Mouse (Mus musculus) embryo, embryonic 10 days (tissue): ENCODE data around the gene Map1b.

ENCODE experiments used
- DNase-seq: peaks from one replicate; pipeline ENCODE4 v3.0.0-alpha.2; 2015; ENCODE audit warnings: low spot score

Gene Map1b

DNA sequence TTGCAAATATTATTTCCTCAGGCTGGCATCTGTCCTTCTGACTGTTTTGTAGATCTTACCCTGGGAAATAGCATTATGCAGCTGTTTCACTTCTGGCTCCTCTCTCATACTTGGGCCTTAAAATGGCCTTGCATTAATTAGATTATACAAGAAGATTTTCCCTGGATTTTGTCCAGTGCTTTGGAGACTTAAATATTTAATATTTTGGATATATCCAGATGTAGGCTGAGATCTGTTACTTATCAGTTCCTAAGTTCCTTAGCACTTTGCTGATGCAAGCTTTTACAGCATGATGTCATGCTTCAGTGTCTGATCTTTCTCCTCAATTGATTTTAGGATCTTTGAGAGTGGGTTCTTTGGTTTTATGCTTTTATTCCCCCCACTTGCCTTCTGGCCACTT, 11.6 kb upstream of the Map1b start:
- DNase-seq = no peak

GRCm38 (mm10) chr13:99525491-99525890, 9.2 kb upstream of the Map1b start:
- no peak for DNase-seq

DNA sequence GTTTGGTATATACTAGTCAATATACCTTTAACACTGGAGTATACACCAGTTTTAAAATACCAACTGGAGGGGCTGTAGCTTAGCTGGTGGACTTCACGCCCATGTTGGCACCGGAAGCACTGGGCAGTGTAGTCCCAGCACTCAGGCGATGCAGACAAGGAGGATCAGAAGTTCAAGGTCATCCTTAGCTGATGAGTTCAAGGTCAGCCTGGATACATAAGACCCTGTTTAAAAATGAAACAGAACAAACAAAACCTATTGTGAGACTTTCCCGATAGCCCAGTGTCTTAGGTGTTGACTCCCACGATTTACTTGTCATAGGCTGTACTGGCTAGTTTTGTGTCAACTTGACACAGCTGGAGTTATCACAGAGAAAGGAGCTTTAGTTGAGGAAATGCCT, 1.5 kb upstream of the Map1b start:
- DNase-seq = no peak

GRCm38 (mm10) chr13:99515736-99516447, 448 bp downstream of the Map1b start:
- DNase-seq = no peak

DNA sequence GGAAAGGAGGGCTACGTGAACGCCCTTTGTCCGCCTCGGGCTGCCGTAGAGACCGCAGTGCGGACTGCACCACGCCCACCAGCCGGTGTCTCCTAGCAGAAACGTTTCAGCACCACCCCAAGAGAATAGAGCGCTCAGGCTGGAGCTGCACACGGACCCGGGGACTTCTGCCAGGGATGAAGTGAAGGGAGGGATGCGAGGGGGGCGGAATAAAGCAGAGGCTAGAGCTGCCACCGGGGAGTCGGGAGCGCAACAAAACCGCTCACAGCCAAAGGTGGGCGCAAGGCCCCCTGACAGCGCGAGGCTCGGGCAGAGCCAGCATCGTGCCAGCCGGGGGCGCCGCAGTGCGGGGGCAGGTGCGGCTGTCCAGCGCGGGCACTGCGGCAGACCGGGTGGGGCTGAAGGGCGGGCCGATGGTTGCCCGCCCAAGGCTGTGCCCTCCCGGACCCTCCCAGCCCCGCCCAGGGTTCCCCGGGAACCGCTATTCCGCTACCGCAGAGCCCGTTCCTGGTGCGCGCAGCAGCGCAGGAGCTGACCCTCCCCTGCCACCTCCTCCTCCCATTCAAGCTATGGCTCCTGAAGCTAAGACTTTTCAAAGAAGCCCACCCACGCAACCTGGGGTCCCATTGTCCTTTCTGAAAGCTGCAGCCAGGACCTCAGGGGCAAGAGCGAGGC, 1.3 kb downstream of the Map1b start:
- DNase-seq = peak; percentile 95

DNA sequence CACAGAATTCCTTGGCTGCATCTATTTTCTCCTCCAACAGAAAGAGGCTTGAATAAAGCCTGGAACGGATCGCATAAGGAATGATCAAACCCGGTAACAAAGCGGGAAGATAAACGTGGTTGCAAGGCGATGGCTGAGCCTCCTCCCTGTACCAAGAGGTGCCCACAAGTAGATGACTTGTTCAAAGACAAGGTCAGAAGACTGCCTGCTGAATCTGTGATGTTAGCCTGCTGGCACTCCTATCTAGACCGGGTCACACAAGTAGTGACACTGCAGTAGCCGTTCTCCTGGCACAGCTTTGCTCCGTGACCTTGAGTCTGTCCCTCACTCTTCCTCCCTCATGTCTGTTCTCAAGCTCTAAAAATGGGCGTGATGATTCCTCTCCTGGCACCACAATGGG, 2.4 kb downstream of the Map1b start:
- peak; percentile 57 for DNase-seq

DNA sequence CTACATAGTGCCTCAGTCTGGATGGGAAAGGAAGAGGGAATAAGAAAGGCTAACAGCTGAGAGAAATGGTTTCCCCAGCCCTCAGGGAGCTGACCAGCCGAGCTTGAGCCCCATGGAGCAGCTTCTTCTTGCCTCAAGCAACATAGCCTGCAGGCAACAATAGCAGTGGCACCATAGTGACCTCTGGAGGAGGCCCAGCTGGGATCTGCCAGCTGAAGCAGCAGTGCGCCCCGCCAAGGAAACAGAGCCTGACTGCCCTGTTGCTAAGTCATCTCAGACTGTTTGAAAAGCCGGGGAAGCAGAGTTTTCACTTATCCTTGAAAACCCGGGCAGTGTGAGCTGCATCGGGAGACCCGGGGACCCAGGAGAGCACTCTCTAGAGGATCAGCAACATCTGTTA, 3.2 kb downstream of the Map1b start:
- peak; percentile 85 for DNase-seq

GRCm38 (mm10) chr13:99509896-99510295, 6.4 kb downstream of the Map1b start:
- peak; percentile 46 for DNase-seq

DNA sequence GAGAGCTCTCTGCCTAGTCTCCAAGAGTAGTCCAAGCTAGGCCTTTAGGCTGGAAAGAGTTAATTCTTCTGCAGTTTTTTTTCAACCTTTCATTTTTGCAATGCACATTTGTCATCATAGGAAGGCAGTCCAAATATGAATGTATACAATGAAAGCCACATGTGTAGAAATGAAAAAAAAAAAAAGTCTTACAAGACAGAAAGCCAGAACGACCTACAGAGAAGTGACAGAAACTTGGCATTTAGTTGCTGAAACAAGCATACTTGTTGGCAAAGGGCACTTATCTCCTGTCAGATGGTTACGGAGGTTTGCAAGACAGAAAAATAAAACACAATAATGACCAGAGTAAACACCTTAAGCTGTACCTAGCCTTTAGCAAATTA, 9.8 kb downstream of the Map1b start:
- no peak for DNase-seq

DNA sequence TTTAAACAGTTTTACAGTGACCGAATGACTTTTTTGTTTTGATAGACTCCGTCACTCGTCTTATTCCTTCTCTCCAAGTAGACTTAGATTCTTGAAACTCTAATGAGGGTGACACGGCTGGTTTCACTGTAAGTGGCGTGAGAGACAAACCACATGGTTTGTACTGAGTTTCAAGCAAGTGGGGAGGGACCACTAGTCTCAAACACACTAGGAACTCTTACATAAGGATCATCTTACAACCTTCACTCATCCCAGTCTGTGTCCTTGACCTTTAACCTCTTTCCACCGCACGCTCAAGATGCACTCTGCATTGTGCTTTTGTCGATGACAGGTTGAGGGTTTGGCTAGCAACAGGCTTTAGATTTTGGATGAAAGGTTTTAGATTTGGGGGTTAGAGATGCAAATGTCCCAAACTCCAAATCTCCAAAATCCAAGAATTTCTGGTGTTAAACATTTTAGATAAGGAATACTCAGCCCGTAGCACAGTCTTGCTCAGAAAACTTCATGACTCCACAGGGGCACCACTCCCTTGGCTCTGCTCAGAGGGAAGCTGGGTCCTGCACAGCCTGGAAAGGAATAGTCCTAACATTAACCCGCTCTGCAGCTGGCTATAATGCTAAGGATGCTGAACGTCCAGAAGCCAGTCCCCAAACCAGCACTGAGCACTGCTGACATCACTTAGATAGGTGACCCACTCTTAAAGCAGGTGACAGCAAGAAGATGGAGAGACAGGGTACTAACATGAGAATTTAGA, 10.3 kb downstream of the Map1b start:
- DNase-seq = no peak

DNA sequence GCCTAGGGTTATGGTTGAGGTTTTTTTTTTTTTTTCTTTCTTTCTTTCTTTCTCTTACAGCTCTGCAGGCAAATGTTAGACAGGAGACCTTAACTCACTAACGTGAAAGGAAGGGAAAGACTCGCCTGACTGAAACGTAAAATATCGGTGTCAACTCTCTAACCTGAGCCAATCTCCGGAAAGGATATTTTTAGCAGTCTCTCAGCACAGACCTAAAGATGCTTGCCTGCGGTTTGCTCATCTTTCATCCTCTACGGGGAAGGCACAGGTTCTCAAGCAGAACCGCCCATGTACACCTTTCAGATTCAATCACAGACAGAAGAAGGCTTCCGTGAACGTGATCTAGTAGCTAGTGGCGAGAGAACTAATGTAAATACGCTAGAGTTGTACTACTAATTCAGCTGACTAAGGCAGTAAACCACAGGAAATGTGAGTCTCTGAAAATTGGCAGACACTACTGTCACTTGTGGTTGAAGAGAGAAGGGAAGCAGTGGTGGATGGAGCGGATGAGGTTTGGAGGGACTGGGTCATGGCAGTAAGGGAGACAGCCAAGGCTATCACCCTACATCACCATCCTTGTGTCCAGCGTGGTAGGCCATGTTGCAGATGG, 12.9 kb downstream of the Map1b start:
- no peak for DNase-seq

GRCm38 (mm10) chr13:99502911-99503310, 13.4 kb downstream of the Map1b start:
- no peak for DNase-seq

DNA sequence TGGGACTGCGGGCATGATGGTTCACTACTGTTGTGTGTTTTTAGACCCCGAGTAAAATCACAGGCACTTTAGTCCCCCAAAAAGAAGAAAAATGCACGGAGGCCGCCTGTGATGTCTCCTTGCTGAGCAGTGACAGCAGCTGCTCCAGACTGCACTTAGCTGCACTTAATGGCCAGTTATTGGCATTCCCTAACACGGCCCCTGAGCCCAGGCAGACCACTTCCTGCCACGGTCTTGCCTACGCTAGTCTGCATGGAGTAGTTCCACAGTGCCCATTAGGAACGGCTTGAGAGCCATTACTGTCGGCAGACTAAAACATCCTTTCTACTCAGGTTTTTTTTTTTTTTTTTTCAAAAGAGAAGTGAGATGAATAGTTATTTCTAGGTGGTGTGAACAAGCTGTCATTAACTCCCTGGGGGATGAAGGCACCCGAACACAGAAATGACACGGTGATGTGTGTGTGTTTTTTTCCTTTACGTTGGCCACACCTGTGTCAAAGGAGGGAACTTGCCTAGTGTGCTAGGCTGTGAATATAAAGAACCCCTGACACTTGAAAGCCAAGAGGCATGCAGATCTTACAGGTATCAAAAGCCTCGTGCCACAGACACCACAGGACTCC, 14.1 kb downstream of the Map1b start:
- no peak for DNase-seq

- DNase-seq = no peak
These were observed 14.9 kb downstream of the Map1b start for GRCm38 (mm10) chr13:99501393-99501792.

- no peak for DNase-seq
These were observed 15.7 kb downstream of the Map1b start for GRCm38 (mm10) chr13:99500609-99501008.

- DNase-seq = no peak
These were observed 16.6 kb downstream of the Map1b start for GRCm38 (mm10) chr13:99499764-99500163.

- no peak for DNase-seq
These were observed 20.2 kb downstream of the Map1b start for GRCm38 (mm10) chr13:99496106-99496505.

DNA sequence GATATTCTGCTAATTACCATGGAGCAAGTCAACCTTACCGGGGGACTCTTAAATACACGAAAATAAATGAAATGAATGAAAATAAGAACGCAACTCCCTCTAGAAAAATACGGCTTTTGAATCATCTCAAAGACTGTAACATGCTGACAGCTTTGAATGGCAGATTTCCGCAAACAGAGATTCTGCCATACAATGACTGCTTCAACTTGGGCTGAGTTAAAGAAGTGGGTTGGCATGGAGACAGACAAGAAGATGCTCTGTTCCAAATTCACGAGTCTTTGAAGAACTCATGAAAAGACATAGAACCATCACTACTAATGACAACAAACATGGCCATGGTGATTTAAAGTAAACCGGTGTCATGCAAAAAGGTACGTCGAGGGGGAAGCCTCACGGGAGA, 21.9 kb downstream of the Map1b start:
- no peak for DNase-seq

GRCm38 (mm10) chr13:99493304-99493904, 22.9 kb downstream of the Map1b start:
- no peak for DNase-seq

- no peak for DNase-seq
These were observed 23.6 kb downstream of the Map1b start for GRCm38 (mm10) chr13:99492619-99493303.

DNA sequence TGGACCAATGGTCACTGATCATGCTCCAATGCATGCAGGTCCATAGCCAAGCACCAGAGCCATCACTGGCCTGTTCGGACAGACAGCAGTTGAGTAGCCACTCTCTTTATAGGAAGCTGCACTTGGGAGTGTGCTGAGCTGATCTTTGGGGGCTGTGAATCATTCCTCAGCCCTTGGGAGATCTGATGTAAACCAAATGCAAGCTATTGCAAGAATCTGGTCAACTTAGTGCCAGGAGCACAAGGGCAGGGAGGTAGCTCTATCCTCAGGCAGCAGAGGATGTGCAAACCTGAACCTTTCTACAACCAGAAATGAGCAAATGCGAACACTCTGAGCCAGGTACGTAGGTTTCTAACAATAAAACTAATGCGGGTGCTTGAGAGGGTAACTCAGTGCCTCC, 26.3 kb downstream of the Map1b start:
- no peak for DNase-seq
